In the genomic region with DNA sequence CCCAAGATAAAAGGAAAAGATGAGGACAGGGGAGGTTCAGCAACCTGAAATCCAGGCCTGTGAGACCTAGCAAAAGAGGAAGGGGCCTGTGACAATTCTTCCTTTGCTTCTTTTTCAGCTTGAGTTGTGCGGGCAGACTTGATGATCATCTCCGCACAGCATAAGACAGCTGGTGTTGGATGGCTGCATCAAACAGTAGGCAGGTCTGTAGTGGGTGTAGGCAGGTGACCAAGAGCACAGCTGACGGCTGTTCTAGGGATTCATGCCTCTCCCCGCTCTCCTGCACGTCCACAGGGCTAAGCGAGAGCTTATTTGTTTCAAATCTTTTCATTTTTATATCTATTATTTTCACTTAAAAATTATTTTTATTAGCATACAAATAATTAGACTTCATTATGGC, we compare ENCODE assay signal across 14 mouse cellular contexts.
"Had no signal": no experiment of that assay in that cellular context is flagged by ENCODE, and none has a peak within 500 bp of the region (broad histone marks: within the 10 kb centered on the region; RNA-seq: fewer than 3 reads in every experiment).

No protein-coding gene starts in this region.

- DNase-seq: kidney, adult 2 months; kidney, postnatal 14 days; lung, adult 2 months; lung, postnatal 36 days; right cerebral cortex, adult 18-20 months; right cerebral cortex, postnatal 25 days; thymus, postnatal 36 days had no signal

- H3K36me3 ChIP-seq: intestine, embryonic 15.5 days; kidney, embryonic 15.5 days; limb, embryonic 13.5 days; liver, embryonic 15.5 days; midbrain, embryonic 13.5 days; neural tube, embryonic 15.5 days had no signal

- H3K9ac ChIP-seq: intestine, embryonic 15.5 days; kidney, embryonic 15.5 days; limb, embryonic 13.5 days; liver, embryonic 15.5 days; midbrain, embryonic 13.5 days; neural tube, embryonic 15.5 days had no signal

- ATAC-seq: intestine, embryonic 15.5 days; lung, postnatal 0 days; midbrain, embryonic 13.5 days had no signal

- H3K4me3 ChIP-seq: intestine, embryonic 15.5 days; kidney, embryonic 15.5 days; limb, embryonic 13.5 days; liver, embryonic 15.5 days; midbrain, embryonic 13.5 days; neural tube, embryonic 15.5 days had no signal

- H3K27me3 ChIP-seq: intestine, embryonic 15.5 days; kidney, embryonic 15.5 days; limb, embryonic 13.5 days; liver, embryonic 15.5 days; midbrain, embryonic 13.5 days; neural tube, embryonic 15.5 days had no signal

- H3K4me1 ChIP-seq: intestine, embryonic 15.5 days; kidney, embryonic 15.5 days; limb, embryonic 13.5 days; liver, embryonic 15.5 days; midbrain, embryonic 13.5 days had no signal

- H3K9me3 ChIP-seq: intestine, embryonic 15.5 days; kidney, embryonic 15.5 days; limb, embryonic 13.5 days; liver, embryonic 15.5 days; midbrain, embryonic 13.5 days; neural tube, embryonic 15.5 days had no signal

- H3K4me2 ChIP-seq: intestine, embryonic 15.5 days; kidney, embryonic 15.5 days; limb, embryonic 13.5 days; liver, embryonic 15.5 days; midbrain, embryonic 13.5 days; neural tube, embryonic 15.5 days had no signal

- H3K27ac ChIP-seq: intestine, embryonic 15.5 days; kidney, embryonic 15.5 days; limb, embryonic 13.5 days; liver, embryonic 15.5 days; midbrain, embryonic 13.5 days; neural tube, embryonic 15.5 days had no signal
